Comparison of ENCODE assay signal across 9 mouse cellular contexts in genomic region chr2:145382908-145383770, GRCm38 (mm10).
DNase-seq lines count a peak whose midpoint lies in the region; ATAC-seq and TF ChIP-seq lines count a peak whose summit lies in the region.
"Had no signal": no experiment of that assay in that cellular context is flagged by ENCODE, and none has a peak within 500 bp of the region (broad histone marks: within the 10 kb centered on the region; RNA-seq: fewer than 3 reads in every experiment).

No protein-coding gene starts in this region.

- H3K9me3 ChIP-seq in lung, embryonic 16.5 days (ENCODE audit: control insufficient read depth, low read length) = no peaks in the 10 kb centered on the region

- no peak for TF ChIP-seq POLR2A in kidney, adult 2 months (IDR thresholded peaks at IDR 0.05; ENCODE audit: low read depth, low read length)

- DNase-seq in lung, postnatal 36 days = no peak
- DNase-seq in cerebellum, postnatal 10 days = peak; percentile 99
- peak; percentile 34 to 43 for DNase-seq in layer of hippocampus, postnatal 14 days (ENCODE audit: low spot score in 2 of 2)
- peak; percentile 87 for DNase-seq in right cerebral cortex, postnatal 10 days (ENCODE audit: low spot score in 2 of 2)
- no peak for DNase-seq in kidney, adult 2 months
- DNase-seq in kidney, postnatal 14 days = no peak

- H3K36me3 ChIP-seq in lung, embryonic 16.5 days (ENCODE audit: control insufficient read depth, insufficient read depth, low read length) = no peaks in the 10 kb centered on the region
- H3K36me3 ChIP-seq in kidney, adult 2 months (ENCODE audit: control insufficient read depth, insufficient read depth, low read length) = no peaks in the 10 kb centered on the region

- ATAC-seq in lung, embryonic 16.5 days (ENCODE audit: low read depth) = peak; percentile 52
- no peak for ATAC-seq in erythroid progenitor cell, adult 5-6 weeks (replicated peaks; ENCODE audit: low FRiP score, poor library complexity, severe bottlenecking)
- ATAC-seq: Patski had no signal

- no peaks in the 10 kb centered on the region for H3K27me3 ChIP-seq in lung, embryonic 16.5 days (ENCODE audit: control insufficient read depth, insufficient read depth, low read depth, low read length)
- no peaks in the 10 kb centered on the region for H3K27me3 ChIP-seq in kidney, adult 2 months (replicated peaks; ENCODE audit: control insufficient read depth, insufficient read depth, low read length)
- H3K27me3 ChIP-seq: Patski had no signal

- TF ChIP-seq CTCF in kidney, adult 2 months (conservative IDR thresholded peaks at IDR 0.05; ENCODE audit: insufficient read depth, insufficient read length, low read depth, low read length) = no peak

- no peak overlapping the region for H3K4me3 ChIP-seq in lung, embryonic 16.5 days (ENCODE audit: low read length)
- no peak overlapping the region for H3K4me3 ChIP-seq in kidney, adult 2 months (ENCODE audit: insufficient read depth, low read depth, low read length)

- no peak overlapping the region for H3K4me2 ChIP-seq in lung, embryonic 16.5 days (ENCODE audit: low read depth, low read length)

- no peaks in the 10 kb centered on the region; the same call in 1 of the 2 replicates for H3K4me1 ChIP-seq in lung, embryonic 16.5 days (replicated peaks; ENCODE audit: control insufficient read depth, insufficient read depth, low read length)
- no peaks in the 10 kb centered on the region for H3K4me1 ChIP-seq in kidney, adult 2 months (ENCODE audit: control insufficient read depth, insufficient read depth, low read length)

- no peak overlapping the region for H3K27ac ChIP-seq in lung, embryonic 16.5 days (ENCODE audit: low read length)
- H3K27ac ChIP-seq in kidney, adult 2 months (ENCODE audit: insufficient read depth, low read depth, low read length) = no peak overlapping the region

- WGBS in lung, embryonic 16.5 days = 70% methylated on average over 13 of the region's 13 CpGs
- 83% methylated on average over 13 of the region's 13 CpGs for WGBS in kidney, adult 2 months

- no peak overlapping the region for H3K9ac ChIP-seq in lung, embryonic 16.5 days (ENCODE audit: low read length)

Comparison
In these comparisons a context has a peak if more than half of its experiments do, and no peak if none do; other contexts are left out.
1. DNase-seq: peak in cerebellum, postnatal 10 days (2 of 2), layer of hippocampus, postnatal 14 days (2 of 2) and right cerebral cortex, postnatal 10 days (2 of 2); none in lung, postnatal 36 days (single experiment), kidney, adult 2 months (single experiment) and kidney, postnatal 14 days (single experiment).